Mouse (Mus musculus) liver, embryonic 11.5 days (tissue): ENCODE measurements around the gene Thsd4. TPM values are rescaled to one million over a fixed set of nuclear protein-coding genes. Genes with fewer than 3 reads are reported as not detected.

Experiments
- ATAC-seq: fragments of 200-750 bp; cut with Nextera tagmentation; replicated peaks from 2 replicates; pipeline ENCODE4 v1.8.0; 2017; ENCODE audit warnings: moderate number of reproducible peaks, mild to moderate bottlenecking, moderate TSS enrichment, moderate library complexity; ENCODE audit not compliant: low FRiP score
- DNase-seq: peaks from one replicate; pipeline ENCODE4 v3.0.0-alpha.2; 2017; ENCODE audit warnings: low spot score
- H3K27ac ChIP-seq: fragments of 300-500 bp; sonication (generic); 2 replicates; pipeline ENCODE4 v1.5.1; 2014; ENCODE audit warnings: mild to moderate bottlenecking, low read depth, low read length, control low read depth
- H3K27me3 ChIP-seq: fragments of 300-500 bp; sonication (generic); replicated peaks from 2 replicates; pipeline ENCODE4 v1.6.1; 2014; ENCODE audit warnings: low read length, mixed read lengths; ENCODE audit not compliant: control insufficient read depth, insufficient read depth
- H3K36me3 ChIP-seq: fragments of 300-500 bp; sonication (generic); 2 replicates; pipeline ENCODE4 v1.6.1; 2014; ENCODE audit warnings: mild to moderate bottlenecking, low read length, moderate library complexity, mixed read lengths; ENCODE audit not compliant: control insufficient read depth, insufficient read depth
- H3K4me1 ChIP-seq: fragments of 300-500 bp; sonication (generic); replicated peaks from 2 replicates; pipeline ENCODE4 v1.6.1; 2014; ENCODE audit warnings: low read length, mixed read lengths; ENCODE audit not compliant: control insufficient read depth, insufficient read depth
- H3K4me2 ChIP-seq: fragments of 300-500 bp; sonication (generic); 2 replicates; pipeline ENCODE4 v1.6.1; 2014; ENCODE audit warnings: mild to moderate bottlenecking, control low read depth, moderate library complexity
- H3K4me3 ChIP-seq: fragments of 300-500 bp; sonication (generic); 2 replicates; pipeline ENCODE4 v1.5.1; 2014; ENCODE audit warnings: low read depth, low read length, control low read depth
- H3K9ac ChIP-seq: fragments of 300-500 bp; sonication (generic); 2 replicates; pipeline ENCODE4 v1.6.1; 2014; ENCODE audit warnings: low read depth, low read length, control low read depth
- H3K9me3 ChIP-seq: fragments of 300-500 bp; sonication (generic); 2 replicates; pipeline ENCODE4 v1.6.1; 2016; ENCODE audit warnings: low read length, inconsistent platforms, mixed read lengths; ENCODE audit not compliant: control insufficient read depth
- WGBS: fragments of 180-500 bp; shearing (Covaris S2); extraction: QIAGEN DNeasy Blood & Tissue Kit; methylation state at CpG from one replicate; pipeline ENCODE4 v1.1.7; 2014; 5-methylcytosine and 5-hydroxymethylcytosine counted together
- polyA plus RNA-seq: library from polyadenylated mRNA; unstranded; fragments of >200 nt; fragmentation: Nextera tagmentation; extraction: Ambion mirVana; gene quantifications from 2 replicates; pipeline ENCODE4 v1.2.1, GENCODE M21; 2014

The Thsd4 gene
- polyA plus RNA-seq, 1 experiment from 2014 or later: 6.8 TPM

- peaks cover 4% of the 10 kb centered on the region; the same call in 1 of the 2 replicates for H3K4me1 ChIP-seq
- 72% methylated on average over 4 of the region's 4 CpGs for WGBS
- DNase-seq (no peak), ATAC-seq (no peak)
- H3K4me2 ChIP-seq: no peak overlapping the region
- H3K9me3 ChIP-seq: no peaks in the 10 kb centered on the region
- H3K9ac ChIP-seq: no peak overlapping the region
- no peak overlapping the region for H3K27ac ChIP-seq
- H3K4me3 ChIP-seq: no peak overlapping the region
- H3K36me3 ChIP-seq: no peaks in the 10 kb centered on the region
- H3K27me3 ChIP-seq: no peaks in the 10 kb centered on the region
Measured at GRCm38 (mm10) chr9:60166990-60167389, 354.9 kb downstream of the Thsd4 start.

- no peak overlapping the region for H3K4me2 ChIP-seq
- whole genome bisulfite sequencing: 38% methylated on average over 5 of the region's 5 CpGs
- no peaks in the 10 kb centered on the region for H3K4me1 ChIP-seq
- DNase-seq: no peak
- no peaks in the 10 kb centered on the region for H3K27me3 ChIP-seq
- H3K9ac ChIP-seq: no peak overlapping the region
- H3K4me3 ChIP-seq: no peak overlapping the region
- no peak overlapping the region for H3K27ac ChIP-seq
- H3K36me3 ChIP-seq: no peaks in the 10 kb centered on the region
- H3K9me3 ChIP-seq: no peaks in the 10 kb centered on the region
- no peak for ATAC-seq
Measured at GRCm38 (mm10) chr9:60160855-60161254, 361.0 kb downstream of the Thsd4 start.

- no peaks in the 10 kb centered on the region for H3K9me3 ChIP-seq
- H3K36me3 ChIP-seq: no peaks in the 10 kb centered on the region
- no peak overlapping the region for H3K4me2 ChIP-seq
- no peak for ATAC-seq
- 78% methylated on average over 7 of the region's 7 CpGs for WGBS
- H3K27me3 ChIP-seq: no peaks in the 10 kb centered on the region
- no peak overlapping the region for H3K27ac ChIP-seq
- no peak for DNase-seq
- H3K4me1 ChIP-seq: no peaks in the 10 kb centered on the region
- H3K4me3 ChIP-seq: no peak overlapping the region
- no peak overlapping the region for H3K9ac ChIP-seq
Measured at GRCm38 (mm10) chr9:60160194-60160593, 361.7 kb downstream of the Thsd4 start.

- Histone ChIP-seq H3K4me1 (no peaks in the 10 kb centered on the region), H3K9ac (no peak overlapping the region), H3K27ac (no peak overlapping the region), H3K9me3 (no peaks in the 10 kb centered on the region), H3K4me3 (no peak overlapping the region), H3K4me2 (no peak overlapping the region), H3K36me3 (no peaks in the 10 kb centered on the region), H3K27me3 (no peaks in the 10 kb centered on the region)
- ATAC-seq: no peak
- DNase-seq: no peak
- 95% methylated on average over 1 of the region's 1 CpGs for WGBS
Measured at GRCm38 (mm10) chr9:60152990-60153389, 368.9 kb downstream of the Thsd4 start.

- Histone ChIP-seq H3K27ac (no peak overlapping the region), H3K4me2 (no peak overlapping the region), H3K4me3 (no peak overlapping the region), H3K4me1 (no peaks in the 10 kb centered on the region), H3K27me3 (no peaks in the 10 kb centered on the region), H3K9ac (no peak overlapping the region), H3K36me3 (no peaks in the 10 kb centered on the region), H3K9me3 (no peaks in the 10 kb centered on the region)
- DNase-seq: no peak
- 82% methylated on average over 11 of the region's 11 CpGs for WGBS
- no peak for ATAC-seq
Measured at GRCm38 (mm10) chr9:60151897-60152627, 369.8 kb downstream of the Thsd4 start.

- ATAC-seq: no peak
- WGBS: 72% methylated on average over 1 of the region's 1 CpGs
- no peak overlapping the region for H3K4me3 ChIP-seq
- no peaks in the 10 kb centered on the region for H3K9me3 ChIP-seq
- no peaks in the 10 kb centered on the region for H3K4me1 ChIP-seq
- no peaks in the 10 kb centered on the region for H3K27me3 ChIP-seq
- H3K27ac ChIP-seq: no peak overlapping the region
- DNase-seq: no peak
- no peak overlapping the region for H3K4me2 ChIP-seq
- H3K9ac ChIP-seq: no peak overlapping the region
- no peaks in the 10 kb centered on the region for H3K36me3 ChIP-seq
Measured at GRCm38 (mm10) chr9:60150511-60150910, 371.3 kb downstream of the Thsd4 start.

GRCm38 (mm10) chr9:60148988-60149387, 372.9 kb downstream of the Thsd4 start:
- no peak overlapping the region for H3K27ac ChIP-seq
- no peak overlapping the region for H3K4me2 ChIP-seq
- H3K4me1 ChIP-seq: no peaks in the 10 kb centered on the region
- H3K36me3 ChIP-seq: no peaks in the 10 kb centered on the region
- WGBS: 86% methylated on average over 7 of the region's 7 CpGs
- H3K4me3 ChIP-seq: no peak overlapping the region
- DNase-seq (no peak), ATAC-seq (no peak)
- no peaks in the 10 kb centered on the region for H3K9me3 ChIP-seq
- no peak overlapping the region for H3K9ac ChIP-seq
- no peaks in the 10 kb centered on the region for H3K27me3 ChIP-seq

- ATAC-seq: no peak
- 73% methylated on average over 4 of the region's 4 CpGs for WGBS
Measured at GRCm38 (mm10) chr9:60147401-60147800, 374.4 kb downstream of the Thsd4 start.

GRCm38 (mm10) chr9:60143816-60144215, 378.0 kb downstream of the Thsd4 start:
- no peak overlapping the region for H3K9ac ChIP-seq
- H3K4me1 ChIP-seq: no peaks in the 10 kb centered on the region
- 93% methylated on average over 6 of the region's 6 CpGs for WGBS
- no peak overlapping the region for H3K4me3 ChIP-seq
- DNase-seq: no peak
- no peak overlapping the region for H3K27ac ChIP-seq
- H3K9me3 ChIP-seq: no peaks in the 10 kb centered on the region
- H3K4me2 ChIP-seq: no peak overlapping the region
- H3K27me3 ChIP-seq: no peaks in the 10 kb centered on the region; the same call in 1 of the 2 replicates
- no peak for ATAC-seq
- H3K36me3 ChIP-seq: no peaks in the 10 kb centered on the region

More at GRCm38 (mm10) chr9:60147401-60147800, 374.4 kb downstream of the Thsd4 start:
- no peaks in the 10 kb centered on the region for H3K9me3 ChIP-seq
- no peaks in the 10 kb centered on the region for H3K27me3 ChIP-seq
- no peak overlapping the region for H3K4me3 ChIP-seq
- H3K27ac ChIP-seq: no peak overlapping the region
- DNase-seq: no peak
- no peaks in the 10 kb centered on the region for H3K4me1 ChIP-seq
- no peak overlapping the region for H3K4me2 ChIP-seq
- no peak overlapping the region for H3K9ac ChIP-seq
- no peaks in the 10 kb centered on the region for H3K36me3 ChIP-seq
